Mouse (Mus musculus): ENCODE results near the gene Cacna1d. TPM values are rescaled to one million over a fixed set of nuclear protein-coding genes. Genes with fewer than 3 reads are reported as not detected.

The Cacna1d gene
- polyA plus RNA-seq, 1 experiment from 2014 or later, result 1.5 TPM

GRCm38 (mm10) chr14:30457436-30457835 lies 33.8 kb downstream of the Cacna1d start:
- Histone ChIP-seq H3K36me3 (ENCODE audit: control insufficient read depth, insufficient read depth) (no peaks in the 10 kb centered on the region), H3K9me3 (ENCODE audit: control insufficient read depth) (no peaks in the 10 kb centered on the region), H3K4me1 (replicated peaks; ENCODE audit: control insufficient read depth, insufficient read depth, low read length) (no peaks in the 10 kb centered on the region), H3K9ac (ENCODE audit: low read depth, low read length) (no peak overlapping the region), H3K4me3 (ENCODE audit: low read depth, low read length) (no peak overlapping the region), H3K27ac (ENCODE audit: low read depth, low read length) (no peak overlapping the region), H3K27me3 (replicated peaks; ENCODE audit: control insufficient read depth, insufficient read depth, low read length) (no peaks in the 10 kb centered on the region; the same call in 1 of the 2 replicates), H3K4me2 (replicated peaks; ENCODE audit: low read depth) (no peak overlapping the region)
- TF ChIP-seq CTCF (IDR thresholded peaks at IDR 0.05; ENCODE audit: low read depth), result no peak
- no peak for ATAC-seq
- 70% methylated on average over 7 of the region's 7 CpGs for WGBS

DNA sequence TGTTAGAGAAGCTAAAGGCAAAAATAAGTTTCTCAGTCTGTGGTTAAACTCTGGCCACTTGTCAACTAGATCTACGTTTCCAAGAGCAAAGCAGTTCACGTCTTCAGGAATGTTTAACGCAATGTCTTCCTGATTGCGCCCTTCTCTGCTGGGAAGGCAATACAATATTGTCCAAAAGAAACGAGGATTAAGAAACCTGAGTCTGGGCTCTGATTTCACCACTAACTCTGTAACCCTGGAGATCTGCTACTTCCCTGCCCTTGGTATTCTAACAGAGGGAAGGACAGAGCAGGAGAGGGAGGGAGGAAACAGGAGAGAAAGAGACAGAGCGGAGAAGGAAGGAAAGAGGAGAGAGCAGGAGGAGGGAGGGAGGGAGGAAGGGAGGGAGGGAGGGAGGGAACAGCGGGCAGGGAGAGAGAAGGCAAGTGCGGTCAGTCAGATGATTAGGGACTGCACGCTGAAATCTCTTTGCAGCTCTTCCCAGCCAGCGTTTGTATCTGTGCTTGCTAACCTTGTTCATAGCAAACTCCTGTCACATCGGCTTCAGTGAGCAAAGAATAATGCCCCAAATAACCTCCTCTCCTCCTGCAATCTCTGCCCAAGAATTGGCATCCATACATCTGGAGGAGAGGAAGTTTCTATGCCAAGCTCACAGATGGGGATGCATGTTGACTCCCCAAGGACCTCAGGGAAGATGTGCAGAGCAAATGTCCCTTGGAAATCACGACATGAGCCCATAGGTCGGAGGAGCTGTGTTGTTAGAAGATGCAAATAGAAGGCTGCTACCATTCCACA lies 35.3 kb downstream of the Cacna1d start:
- Histone ChIP-seq H3K4me1 (replicated peaks; ENCODE audit: control insufficient read depth, insufficient read depth, low read length) (no peaks in the 10 kb centered on the region), H3K9me3 (ENCODE audit: control insufficient read depth) (no peaks in the 10 kb centered on the region), H3K9ac (ENCODE audit: low read depth, low read length) (no peak overlapping the region), H3K27ac (ENCODE audit: low read depth, low read length) (no peak overlapping the region), H3K4me2 (replicated peaks; ENCODE audit: low read depth) (peak overlapping the region; percentile 35), H3K4me3 (ENCODE audit: low read depth, low read length) (no peak overlapping the region), H3K36me3 (ENCODE audit: control insufficient read depth, insufficient read depth) (no peaks in the 10 kb centered on the region), H3K27me3 (replicated peaks; ENCODE audit: control insufficient read depth, insufficient read depth, low read length) (no peaks in the 10 kb centered on the region; the same call in 1 of the 2 replicates)
- 15% methylated on average over 12 of the region's 13 CpGs for WGBS
- ATAC-seq, result no peak
- no peak for TF ChIP-seq CTCF (IDR thresholded peaks at IDR 0.05; ENCODE audit: low read depth)

GRCm38 (mm10) chr14:30439915-30440314 lies 51.3 kb downstream of the Cacna1d start:
- no peak overlapping the region for H3K4me3 ChIP-seq (ENCODE audit: low read depth, low read length)
- no peaks in the 10 kb centered on the region for H3K36me3 ChIP-seq (ENCODE audit: control insufficient read depth, insufficient read depth)
- no peaks in the 10 kb centered on the region for H3K9me3 ChIP-seq (ENCODE audit: control insufficient read depth)
- no peaks in the 10 kb centered on the region for H3K27me3 ChIP-seq (replicated peaks; ENCODE audit: control insufficient read depth, insufficient read depth, low read length)
- H3K27ac ChIP-seq (ENCODE audit: low read depth, low read length), result no peak overlapping the region
- H3K4me1 ChIP-seq (replicated peaks; ENCODE audit: control insufficient read depth, insufficient read depth, low read length), result no peaks in the 10 kb centered on the region
- TF ChIP-seq CTCF (IDR thresholded peaks at IDR 0.05; ENCODE audit: low read depth), result no peak
- WGBS, result 33% methylated on average over 3 of the region's 3 CpGs
- no peak overlapping the region for H3K4me2 ChIP-seq (replicated peaks; ENCODE audit: low read depth)
- no peak overlapping the region for H3K9ac ChIP-seq (ENCODE audit: low read depth, low read length)
- 0 out of 2 replicates have a peak, but pooled peaks have one; percentile 31 for ATAC-seq

DNA sequence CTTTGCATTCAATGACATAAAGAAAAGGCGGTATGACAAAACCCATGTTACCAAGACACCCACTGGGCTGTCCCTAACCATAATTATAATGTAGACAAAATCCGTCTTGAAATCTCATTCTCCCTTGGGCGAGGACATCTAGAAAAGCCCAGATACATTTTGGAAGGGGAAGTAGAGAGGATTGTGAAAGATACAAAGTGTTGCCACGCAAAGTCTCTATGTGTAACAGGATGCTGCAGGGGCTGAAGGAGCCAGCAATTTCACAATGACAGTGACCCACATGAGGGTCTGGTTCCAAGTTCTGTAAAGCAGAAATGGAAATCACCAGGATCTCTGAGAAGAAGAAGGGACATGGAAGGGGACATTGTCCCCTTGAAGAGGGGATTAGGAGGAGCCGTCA lies 55.9 kb downstream of the Cacna1d start:
- H3K9ac ChIP-seq (ENCODE audit: low read depth, low read length), result no peak overlapping the region
- H3K27ac ChIP-seq (ENCODE audit: low read depth, low read length), result no peak overlapping the region
- no peak for TF ChIP-seq CTCF (IDR thresholded peaks at IDR 0.05; ENCODE audit: low read depth)
- no peak overlapping the region for H3K4me3 ChIP-seq (ENCODE audit: low read depth, low read length)
- ATAC-seq, result no peak
- 88% methylated on average over 5 of the region's 5 CpGs for WGBS
- H3K4me2 ChIP-seq (replicated peaks; ENCODE audit: low read depth), result no peak overlapping the region
- H3K9me3 ChIP-seq (ENCODE audit: control insufficient read depth), result no peaks in the 10 kb centered on the region
- no peaks in the 10 kb centered on the region for H3K4me1 ChIP-seq (replicated peaks; ENCODE audit: control insufficient read depth, insufficient read depth, low read length)
- no peaks in the 10 kb centered on the region for H3K27me3 ChIP-seq (replicated peaks; ENCODE audit: control insufficient read depth, insufficient read depth, low read length)
- H3K36me3 ChIP-seq (ENCODE audit: control insufficient read depth, insufficient read depth), result no peaks in the 10 kb centered on the region

DNA sequence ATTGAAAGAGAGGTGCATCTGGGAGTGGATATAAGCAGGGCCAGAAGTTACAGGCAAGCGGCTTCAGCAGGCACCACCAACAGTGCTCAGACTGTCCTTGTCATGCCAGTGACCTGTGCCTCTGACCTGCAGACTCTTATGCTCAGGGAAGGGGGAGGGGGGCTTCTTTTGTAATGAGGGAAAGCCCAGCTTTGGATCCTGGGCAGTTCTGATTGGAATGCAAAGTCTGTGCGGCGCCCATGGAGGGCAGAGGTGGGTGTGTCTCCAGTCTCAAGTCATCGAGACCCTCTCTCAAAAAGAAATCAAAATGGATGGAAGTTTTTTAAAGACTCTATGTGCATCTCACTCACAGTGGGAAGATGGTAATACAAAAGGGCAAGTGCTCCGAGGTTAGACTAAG lies 60.8 kb downstream of the Cacna1d start:
- Histone ChIP-seq H3K9ac (ENCODE audit: low read depth, low read length) (no peak overlapping the region), H3K9me3 (ENCODE audit: control insufficient read depth) (no peaks in the 10 kb centered on the region), H3K27ac (ENCODE audit: low read depth, low read length) (no peak overlapping the region), H3K27me3 (replicated peaks; ENCODE audit: control insufficient read depth, insufficient read depth, low read length) (no peaks in the 10 kb centered on the region), H3K4me1 (replicated peaks; ENCODE audit: control insufficient read depth, insufficient read depth, low read length) (no peaks in the 10 kb centered on the region), H3K36me3 (ENCODE audit: control insufficient read depth, insufficient read depth) (no peaks in the 10 kb centered on the region), H3K4me2 (replicated peaks; ENCODE audit: low read depth) (no peak overlapping the region), H3K4me3 (ENCODE audit: low read depth, low read length) (no peak overlapping the region)
- ATAC-seq, result no peak
- TF ChIP-seq CTCF (IDR thresholded peaks at IDR 0.05; ENCODE audit: low read depth), result no peak
- WGBS, result 84% methylated on average over 5 of the region's 5 CpGs

DNA sequence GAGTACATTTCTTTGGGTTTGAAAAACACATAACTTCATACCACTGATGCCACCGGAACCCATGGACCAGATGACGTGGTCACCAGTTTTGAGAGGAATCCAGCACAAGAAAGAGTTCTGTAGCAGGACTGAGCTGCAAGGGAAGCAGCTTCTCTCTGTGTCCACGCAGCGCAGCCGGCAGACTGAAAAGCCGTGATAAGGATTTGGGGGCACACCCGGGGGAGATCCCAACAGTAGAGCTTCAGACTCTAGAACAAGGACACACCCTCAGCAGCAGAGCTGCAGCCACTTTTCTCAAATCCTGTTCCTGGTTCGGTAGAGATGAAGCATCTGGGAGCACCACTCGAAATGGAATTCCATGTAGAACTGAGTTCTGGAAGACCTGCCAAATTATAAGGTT lies 61.2 kb downstream of the Cacna1d start:
- H3K4me3 ChIP-seq (ENCODE audit: low read depth, low read length), result no peak overlapping the region
- H3K4me1 ChIP-seq (replicated peaks; ENCODE audit: control insufficient read depth, insufficient read depth, low read length), result no peaks in the 10 kb centered on the region
- no peak overlapping the region for H3K27ac ChIP-seq (ENCODE audit: low read depth, low read length)
- H3K9ac ChIP-seq (ENCODE audit: low read depth, low read length), result no peak overlapping the region
- H3K4me2 ChIP-seq (replicated peaks; ENCODE audit: low read depth), result 0 out of 2 replicates have a peak overlapping the region, but pooled peaks have one; percentile 45
- no peaks in the 10 kb centered on the region for H3K27me3 ChIP-seq (replicated peaks; ENCODE audit: control insufficient read depth, insufficient read depth, low read length)
- no peak for ATAC-seq
- H3K9me3 ChIP-seq (ENCODE audit: control insufficient read depth), result no peaks in the 10 kb centered on the region
- H3K36me3 ChIP-seq (ENCODE audit: control insufficient read depth, insufficient read depth), result no peaks in the 10 kb centered on the region
- TF ChIP-seq CTCF (IDR thresholded peaks at IDR 0.05; ENCODE audit: low read depth), result no peak
- 80% methylated on average over 9 of the region's 9 CpGs for WGBS

Measured in intestine, postnatal 0 days (tissue).